Mouse (Mus musculus): ENCODE data around the gene Kifc3. TPM values are rescaled to one million over a fixed set of nuclear protein-coding genes. Genes with fewer than 3 reads are reported as not detected.
"Not testable (repeated sequence)": the region's sequence is repeated elsewhere in the genome, so short reads cannot be mapped to it uniquely, and the experiment has no call there.

The Kifc3 gene
- polyA plus RNA-seq, 1 experiment, result 13.6 TPM

GRCm38 (mm10) chr8:95181850-95182249 lies 20.8 kb downstream of the Kifc3 start:
- TF ChIP-seq CTCF (IDR thresholded peaks at IDR 0.05; ENCODE audit: borderline replicate concordance, insufficient read depth, low read length) (no peak), POLR2A (IDR thresholded peaks at IDR 0.05; ENCODE audit: low read depth, low read length) (no peak)
- Histone ChIP-seq H3K4me1 (ENCODE audit: control insufficient read depth, insufficient read depth, low read length) (no peaks in the 10 kb centered on the region), H3K27ac (ENCODE audit: insufficient read depth, low read length) (no peak overlapping the region), H3K4me3 (ENCODE audit: insufficient read depth, low read length) (no peak overlapping the region)

GRCm38 (mm10) chr8:95178191-95178590 lies 24.4 kb downstream of the Kifc3 start:
- H3K27ac ChIP-seq (ENCODE audit: insufficient read depth, low read length), result no peak overlapping the region
- H3K4me3 ChIP-seq (ENCODE audit: insufficient read depth, low read length), result no peak overlapping the region
- H3K4me1 ChIP-seq (ENCODE audit: control insufficient read depth, insufficient read depth, low read length), result no peaks in the 10 kb centered on the region
- TF ChIP-seq POLR2A (IDR thresholded peaks at IDR 0.05; ENCODE audit: low read depth, low read length), result no peak

GRCm38 (mm10) chr8:95176985-95177384 lies 25.6 kb downstream of the Kifc3 start:
- H3K27ac ChIP-seq (ENCODE audit: insufficient read depth, low read length), result no peak overlapping the region
- no peaks in the 10 kb centered on the region for H3K4me1 ChIP-seq (ENCODE audit: control insufficient read depth, insufficient read depth, low read length)
- no peak overlapping the region for H3K4me3 ChIP-seq (ENCODE audit: insufficient read depth, low read length)
- no peak for TF ChIP-seq POLR2A (IDR thresholded peaks at IDR 0.05; ENCODE audit: low read depth, low read length)
- TF ChIP-seq CTCF (IDR thresholded peaks at IDR 0.05; ENCODE audit: borderline replicate concordance, insufficient read depth, low read length), result no peak

GRCm38 (mm10) chr8:95175808-95176207 lies 26.8 kb downstream of the Kifc3 start:
- no peak overlapping the region for H3K4me3 ChIP-seq (ENCODE audit: insufficient read depth, low read length)
- H3K4me1 ChIP-seq (ENCODE audit: control insufficient read depth, insufficient read depth, low read length), result no peaks in the 10 kb centered on the region
- no peak overlapping the region for H3K27ac ChIP-seq (ENCODE audit: insufficient read depth, low read length)
- TF ChIP-seq POLR2A (IDR thresholded peaks at IDR 0.05; ENCODE audit: low read depth, low read length) (no peak), CTCF (IDR thresholded peaks at IDR 0.05; ENCODE audit: borderline replicate concordance, insufficient read depth, low read length) (no peak)

- Histone ChIP-seq H3K4me1 (ENCODE audit: control insufficient read depth, insufficient read depth, low read length) (no peaks in the 10 kb centered on the region), H3K27ac (ENCODE audit: insufficient read depth, low read length) (no peak overlapping the region), H3K4me3 (ENCODE audit: insufficient read depth, low read length) (no peak overlapping the region)
- TF ChIP-seq POLR2A (IDR thresholded peaks at IDR 0.05; ENCODE audit: low read depth, low read length), result no peak
- TF ChIP-seq CTCF (IDR thresholded peaks at IDR 0.05; ENCODE audit: borderline replicate concordance, insufficient read depth, low read length), result no peak
Observed at GRCm38 (mm10) chr8:95175306-95175705, 27.3 kb downstream of the Kifc3 start.

- Histone ChIP-seq H3K4me1 (ENCODE audit: control insufficient read depth, insufficient read depth, low read length) (no peaks in the 10 kb centered on the region), H3K4me3 (ENCODE audit: insufficient read depth, low read length) (no peak overlapping the region), H3K27ac (ENCODE audit: insufficient read depth, low read length) (no peak overlapping the region)
- TF ChIP-seq POLR2A (IDR thresholded peaks at IDR 0.05; ENCODE audit: low read depth, low read length) (no peak), CTCF (IDR thresholded peaks at IDR 0.05; ENCODE audit: borderline replicate concordance, insufficient read depth, low read length) (no peak)
Observed at GRCm38 (mm10) chr8:95172433-95172832, 30.2 kb downstream of the Kifc3 start.

- Histone ChIP-seq H3K4me3 (ENCODE audit: insufficient read depth, low read length) (no peak overlapping the region), H3K27ac (ENCODE audit: insufficient read depth, low read length) (no peak overlapping the region), H3K4me1 (ENCODE audit: control insufficient read depth, insufficient read depth, low read length) (no peaks in the 10 kb centered on the region)
- TF ChIP-seq POLR2A (IDR thresholded peaks at IDR 0.05; ENCODE audit: low read depth, low read length), result no peak
Observed at GRCm38 (mm10) chr8:95167726-95168125, 34.9 kb downstream of the Kifc3 start.

- TF ChIP-seq CTCF (IDR thresholded peaks at IDR 0.05; ENCODE audit: borderline replicate concordance, insufficient read depth, low read length) (no peak), POLR2A (IDR thresholded peaks at IDR 0.05; ENCODE audit: low read depth, low read length) (no peak)
- H3K27ac ChIP-seq (ENCODE audit: insufficient read depth, low read length), result no peak overlapping the region
Observed at GRCm38 (mm10) chr8:95166400-95166799, 36.2 kb downstream of the Kifc3 start.

GRCm38 (mm10) chr8:95165923-95166322 lies 36.7 kb downstream of the Kifc3 start:
- H3K4me1 ChIP-seq (ENCODE audit: control insufficient read depth, insufficient read depth, low read length), result no peaks in the 10 kb centered on the region
- H3K27ac ChIP-seq (ENCODE audit: insufficient read depth, low read length), result no peak overlapping the region
- no peak overlapping the region for H3K4me3 ChIP-seq (ENCODE audit: insufficient read depth, low read length)
- TF ChIP-seq CTCF (IDR thresholded peaks at IDR 0.05; ENCODE audit: borderline replicate concordance, insufficient read depth, low read length), result no peak
- TF ChIP-seq POLR2A (IDR thresholded peaks at IDR 0.05; ENCODE audit: low read depth, low read length), result no peak

More at GRCm38 (mm10) chr8:95166400-95166799, 36.2 kb downstream of the Kifc3 start:
- no peaks in the 10 kb centered on the region for H3K4me1 ChIP-seq (ENCODE audit: control insufficient read depth, insufficient read depth, low read length)
- H3K4me3 ChIP-seq (ENCODE audit: insufficient read depth, low read length), result no peak overlapping the region

- TF ChIP-seq CTCF (IDR thresholded peaks at IDR 0.05; ENCODE audit: borderline replicate concordance, insufficient read depth, low read length), result no peak
- no peak for TF ChIP-seq POLR2A (IDR thresholded peaks at IDR 0.05; ENCODE audit: low read depth, low read length)
- Histone ChIP-seq H3K4me3 (ENCODE audit: insufficient read depth, low read length) (no peak overlapping the region), H3K4me1 (ENCODE audit: control insufficient read depth, insufficient read depth, low read length) (no peaks in the 10 kb centered on the region), H3K27ac (ENCODE audit: insufficient read depth, low read length) (no peak overlapping the region)
Observed at GRCm38 (mm10) chr8:95164469-95164868, 38.1 kb downstream of the Kifc3 start.

- not testable (repeated sequence) for H3K27ac ChIP-seq (ENCODE audit: insufficient read depth, low read length); H3K4me1 ChIP-seq (ENCODE audit: control insufficient read depth, insufficient read depth, low read length); H3K4me3 ChIP-seq (ENCODE audit: insufficient read depth, low read length)
Observed at GRCm38 (mm10) chr8:95163969-95164368, 38.6 kb downstream of the Kifc3 start.
